Mouse (Mus musculus) bone marrow macrophage, adult 2 months (primary cell): Measurements from ENCODE around the gene Chaf1a. TPM values are rescaled to one million over a fixed set of nuclear protein-coding genes. Genes with fewer than 3 reads are reported as not detected.
"Not testable (repeated sequence)": the region's sequence is repeated elsewhere in the genome, so short reads cannot be mapped to it uniquely, and the experiment has no call there.

Source experiments
- H3K27ac ChIP-seq: 2 replicates; pipeline ENCODE4 v1.5.1; 2012; ENCODE audit warnings: low read depth, low read length; ENCODE audit not compliant: insufficient read depth
- H3K4me1 ChIP-seq: 2 replicates; pipeline ENCODE4 v1.6.1; 2012; ENCODE audit warnings: low read length; ENCODE audit not compliant: control insufficient read depth, insufficient read depth
- H3K4me3 ChIP-seq: 2 replicates; pipeline ENCODE4 v1.5.1; 2012; ENCODE audit warnings: mild to moderate bottlenecking, low read length, moderate library complexity; ENCODE audit not compliant: insufficient read depth
- CTCF ChIP-seq: IDR thresholded peaks from 2 replicates; pipeline ENCODE4 v1.5.1; 2012; ENCODE audit warnings: low read depth, mild to moderate bottlenecking, low read length, moderate library complexity
- POLR2A ChIP-seq: IDR thresholded peaks from 2 replicates; pipeline ENCODE4 v1.6.1; 2012; ENCODE audit warnings: mild to moderate bottlenecking, low read depth, low read length, borderline replicate concordance
- polyA plus RNA-seq: library from polyadenylated mRNA; stranded (reverse); fragments of >200 nt; gene quantifications from 2 replicates; pipeline ENCODE4 v1.2.4, GENCODE M21; 2012; ENCODE audit not compliant: missing spikeins, insufficient read depth, insufficient read length

The Chaf1a gene
- polyA plus RNA-seq, 1 experiment, result 14.1 TPM

GRCm38 (mm10) chr17:56102158-56102557 lies 61.9 kb downstream of the Chaf1a start:
- TF ChIP-seq POLR2A (no peak), CTCF (no peak)
- Histone ChIP-seq H3K4me3 (no peak overlapping the region), H3K4me1 (no peaks in the 10 kb centered on the region), H3K27ac (no peak overlapping the region)

GRCm38 (mm10) chr17:56102927-56103326 lies 62.7 kb downstream of the Chaf1a start:
- H3K27ac ChIP-seq, result no peak overlapping the region
- H3K4me3 ChIP-seq, result no peak overlapping the region
- H3K4me1 ChIP-seq, result no peaks in the 10 kb centered on the region
- TF ChIP-seq POLR2A, result no peak
- no peak for TF ChIP-seq CTCF

- no peak for TF ChIP-seq CTCF
- no peak for TF ChIP-seq POLR2A
- no peak overlapping the region for H3K27ac ChIP-seq
- no peak overlapping the region for H3K4me3 ChIP-seq
- no peaks in the 10 kb centered on the region for H3K4me1 ChIP-seq
These were observed 63.4 kb downstream of the Chaf1a start for GRCm38 (mm10) chr17:56103465-56104285.

GRCm38 (mm10) chr17:56104821-56105220 lies 64.6 kb downstream of the Chaf1a start:
- not testable (repeated sequence) for H3K4me1 ChIP-seq, H3K27ac ChIP-seq, H3K4me3 ChIP-seq

- H3K4me1 ChIP-seq, H3K27ac ChIP-seq, H3K4me3 ChIP-seq: not testable (repeated sequence)
These were observed 66.2 kb downstream of the Chaf1a start for GRCm38 (mm10) chr17:56106436-56106835.

GRCm38 (mm10) chr17:56106981-56107380 lies 66.7 kb downstream of the Chaf1a start:
- Histone ChIP-seq H3K27ac (no peak overlapping the region), H3K4me3 (no peak overlapping the region), H3K4me1 (no peaks in the 10 kb centered on the region)
- TF ChIP-seq POLR2A, result no peak

- TF ChIP-seq CTCF (no peak), POLR2A (no peak)
- Histone ChIP-seq H3K27ac (no peak overlapping the region), H3K4me3 (no peak overlapping the region), H3K4me1 (no peaks in the 10 kb centered on the region)
These were observed 67.5 kb downstream of the Chaf1a start for GRCm38 (mm10) chr17:56107736-56108135.

GRCm38 (mm10) chr17:56108334-56109044 lies 68.2 kb downstream of the Chaf1a start:
- H3K4me1 ChIP-seq, result no peaks in the 10 kb centered on the region
- H3K27ac ChIP-seq, result no peak overlapping the region
- TF ChIP-seq CTCF (no peak), POLR2A (no peak)
- H3K4me3 ChIP-seq, result no peak overlapping the region

- Histone ChIP-seq H3K4me3 (no peak within 1 kb of the TSS), H3K27ac (no peak within 1 kb of the TSS), H3K4me1 (no peaks in the 10 kb centered on the region)
- TF ChIP-seq POLR2A (no peak), CTCF (no peak)
These were observed 69.2 kb downstream of the Chaf1a start, which contains the start of gene Plin4 for GRCm38 (mm10) chr17:56109219-56110051. Plin4 (minus strand) TSS chr17:56109803.

GRCm38 (mm10) chr17:56110571-56110970 lies 70.3 kb downstream of the Chaf1a start:
- H3K4me3 ChIP-seq, result no peak overlapping the region
- no peak for TF ChIP-seq CTCF
- TF ChIP-seq POLR2A, result no peak
- H3K27ac ChIP-seq, result no peak overlapping the region
- H3K4me1 ChIP-seq, result no peaks in the 10 kb centered on the region
